ENCODE assay signal across 16 mouse cellular contexts in the genomic region with DNA sequence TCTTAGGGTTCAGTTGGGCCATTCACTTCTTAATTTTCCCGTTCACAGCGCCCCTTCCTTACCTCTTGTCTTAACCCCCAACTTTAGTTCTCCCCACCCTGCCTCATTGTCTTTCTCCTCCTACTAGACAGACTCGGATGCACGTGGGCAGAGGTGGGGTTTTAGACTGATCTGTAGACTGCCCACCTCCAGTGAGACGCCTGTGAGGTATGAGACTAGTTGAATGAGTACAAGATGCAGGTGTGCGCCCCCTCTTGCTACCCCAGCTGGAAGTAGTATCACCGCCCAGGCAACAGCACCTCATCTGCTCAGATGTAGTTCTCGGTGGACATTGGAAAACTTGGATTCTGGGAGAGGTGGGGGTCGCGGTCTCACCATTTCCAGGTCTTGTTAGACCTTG.
DNase-seq lines count a peak whose midpoint lies in the region; ATAC-seq lines count a peak whose summit lies in the region.
"Had no signal": no experiment of that assay in that cellular context is flagged by ENCODE, and none has a peak within 500 bp of the region (broad histone marks: within the 10 kb centered on the region; RNA-seq: fewer than 3 reads in every experiment).

No protein-coding gene starts in this region.

- H3K4me2 ChIP-seq in heart, embryonic 16.5 days (ENCODE audit: low read depth, low read length): peak overlapping the region; percentile 11; the same call in 1 of the 2 replicates
- no peak overlapping the region for H3K4me2 ChIP-seq in lung, embryonic 15.5 days
- H3K4me2 ChIP-seq in intestine, embryonic 15.5 days (replicated peaks): no peak overlapping the region
- H3K4me2 ChIP-seq: hindbrain, embryonic 12.5 days had no signal

- DNase-seq in heart, adult 18-20 months: no peak
- no peak for DNase-seq in lung, adult 18-20 months
- DNase-seq in embryonic facial prominence, embryonic 10.5 days (ENCODE audit: low spot score): no peak
- DNase-seq: adrenal gland, adult 8-10 months; cerebellum, adult 18-20 months; kidney, adult 2 months; lung, postnatal 14 days had no signal

- no peaks in the 10 kb centered on the region for H3K9me3 ChIP-seq in heart, embryonic 16.5 days (replicated peaks; ENCODE audit: control insufficient read depth, low read length)
- no peaks in the 10 kb centered on the region for H3K9me3 ChIP-seq in lung, embryonic 15.5 days
- H3K9me3 ChIP-seq in embryonic facial prominence, embryonic 10.5 days: no peaks in the 10 kb centered on the region
- no peaks in the 10 kb centered on the region for H3K9me3 ChIP-seq in intestine, embryonic 15.5 days
- H3K9me3 ChIP-seq: embryonic facial prominence, embryonic 12.5 days; forebrain, embryonic 12.5 days; hindbrain, embryonic 12.5 days; neural tube, embryonic 15.5 days had no signal

- H3K36me3 ChIP-seq in heart, embryonic 16.5 days (ENCODE audit: control insufficient read depth, insufficient read depth): no peaks in the 10 kb centered on the region
- H3K36me3 ChIP-seq in lung, embryonic 15.5 days: no peaks in the 10 kb centered on the region
- H3K36me3 ChIP-seq in embryonic facial prominence, embryonic 10.5 days (replicated peaks): no peaks in the 10 kb centered on the region
- H3K36me3 ChIP-seq in intestine, embryonic 15.5 days: no peaks in the 10 kb centered on the region
- H3K36me3 ChIP-seq: embryonic facial prominence, embryonic 12.5 days; forebrain, embryonic 12.5 days; hindbrain, embryonic 12.5 days; neural tube, embryonic 15.5 days had no signal

- H3K4me1 ChIP-seq in heart, embryonic 16.5 days (ENCODE audit: control insufficient read depth, insufficient read depth, low read length): peaks cover 22% of the 10 kb centered on the region
- peaks cover 45% of the 10 kb centered on the region for H3K4me1 ChIP-seq in lung, embryonic 15.5 days
- H3K4me1 ChIP-seq in embryonic facial prominence, embryonic 10.5 days: peaks cover 63% of the 10 kb centered on the region
- H3K4me1 ChIP-seq in intestine, embryonic 15.5 days (replicated peaks): peaks cover 16% of the 10 kb centered on the region

- no peak for ATAC-seq in heart, embryonic 16.5 days (replicated peaks; ENCODE audit: extremely low read depth, insufficient read depth, low FRiP score)
- no peak for ATAC-seq in lung, embryonic 15.5 days (ENCODE audit: borderline replicate concordance, extremely low read depth, low FRiP score, low TSS enrichment)
- ATAC-seq in intestine, embryonic 15.5 days: no peak
- no peak for ATAC-seq in inflammation-experienced regulatory T-cells, adult 6 months

- no peaks in the 10 kb centered on the region for H3K27me3 ChIP-seq in heart, embryonic 16.5 days (ENCODE audit: control insufficient read depth, insufficient read depth, low read length)
- no peaks in the 10 kb centered on the region for H3K27me3 ChIP-seq in lung, embryonic 15.5 days
- H3K27me3 ChIP-seq in embryonic facial prominence, embryonic 10.5 days (replicated peaks; ENCODE audit: low read depth, poor library complexity, severe bottlenecking): peaks cover 47% of the 10 kb centered on the region
- no peaks in the 10 kb centered on the region for H3K27me3 ChIP-seq in intestine, embryonic 15.5 days (replicated peaks)

- no peak overlapping the region for H3K27ac ChIP-seq in heart, embryonic 16.5 days (ENCODE audit: low read length)
- peak overlapping the region; percentile 88 for H3K27ac ChIP-seq in lung, embryonic 15.5 days
- H3K27ac ChIP-seq in embryonic facial prominence, embryonic 10.5 days (replicated peaks): 0 out of 2 replicates have a peak overlapping the region, but pooled peaks have one; percentile 14
- peak overlapping the region; percentile 29; the same call in 1 of the 2 replicates for H3K27ac ChIP-seq in intestine, embryonic 15.5 days
- H3K27ac ChIP-seq: embryonic facial prominence, embryonic 12.5 days; forebrain, embryonic 12.5 days; hindbrain, embryonic 12.5 days; layer of hippocampus, adult 2 months had no signal

- WGBS in heart, embryonic 16.5 days: 74% methylated on average over 10 of the region's 10 CpGs
- 62% methylated on average over 10 of the region's 10 CpGs for WGBS in lung, embryonic 15.5 days
- 73% methylated on average over 10 of the region's 10 CpGs for WGBS in embryonic facial prominence, embryonic 10.5 days
- 87% methylated on average over 10 of the region's 10 CpGs for WGBS in intestine, embryonic 15.5 days

- no peak overlapping the region for H3K9ac ChIP-seq in heart, embryonic 16.5 days (ENCODE audit: low read length)
- H3K9ac ChIP-seq in lung, embryonic 15.5 days: no peak overlapping the region
- H3K9ac ChIP-seq in intestine, embryonic 15.5 days: no peak overlapping the region
- H3K9ac ChIP-seq: embryonic facial prominence, embryonic 12.5 days; forebrain, embryonic 12.5 days; hindbrain, embryonic 12.5 days; neural tube, embryonic 15.5 days had no signal

- no peak overlapping the region for H3K4me3 ChIP-seq in heart, embryonic 16.5 days (ENCODE audit: low read length)
- H3K4me3 ChIP-seq in lung, embryonic 15.5 days: no peak overlapping the region
- H3K4me3 ChIP-seq in embryonic facial prominence, embryonic 10.5 days: no peak overlapping the region
- no peak overlapping the region for H3K4me3 ChIP-seq in intestine, embryonic 15.5 days (replicated peaks)
- H3K4me3 ChIP-seq: embryonic facial prominence, embryonic 12.5 days; forebrain, embryonic 12.5 days; hindbrain, embryonic 12.5 days; layer of hippocampus, adult 2 months; neural tube, embryonic 15.5 days had no signal
